Mouse (Mus musculus) hindbrain, postnatal 0 days (tissue): Measurements from ENCODE around the gene Gpr162. TPM values are rescaled to one million over a fixed set of nuclear protein-coding genes. Genes with fewer than 3 reads are reported as not detected.

Source experiments
- ATAC-seq: fragments of 200-750 bp; cut with Nextera tagmentation; 2 replicates; pipeline ENCODE4 v1.8.0; 2017; ENCODE audit warnings: mild to moderate bottlenecking, moderate TSS enrichment, moderate library complexity
- DNase-seq: peaks from one replicate; pipeline ENCODE4 v3.0.0-alpha.2; 2015; ENCODE audit warnings: low spot score
- H3K27ac ChIP-seq: fragments of 300-500 bp; sonication (generic); 2 replicates; pipeline ENCODE4 v1.5.1; 2014; ENCODE audit warnings: mild to moderate bottlenecking
- H3K27me3 ChIP-seq: fragments of 300-500 bp; sonication (generic); 2 replicates; pipeline ENCODE4 v1.6.1; 2014; ENCODE audit warnings: low read length, mixed read lengths; ENCODE audit not compliant: insufficient read depth
- H3K36me3 ChIP-seq: fragments of 300-500 bp; sonication (generic); 2 replicates; pipeline ENCODE4 v1.6.1; 2014; ENCODE audit warnings: low read length, mixed read lengths; ENCODE audit not compliant: insufficient read depth
- H3K4me1 ChIP-seq: fragments of 300-500 bp; sonication (generic); 2 replicates; pipeline ENCODE4 v1.6.1; 2014; ENCODE audit warnings: antibody characterized with exemption, low read length, mixed read lengths; ENCODE audit not compliant: insufficient read depth
- H3K4me2 ChIP-seq: fragments of 300-500 bp; sonication (generic); 2 replicates; pipeline ENCODE4 v1.6.1; 2014; ENCODE audit warnings: low read depth, mild to moderate bottlenecking, low read length, moderate library complexity, mixed read lengths
- H3K4me3 ChIP-seq: fragments of 300-500 bp; sonication (generic); 2 replicates; pipeline ENCODE4 v1.5.1; 2014; ENCODE audit warnings: low read length
- H3K9ac ChIP-seq: fragments of 300-500 bp; sonication (generic); replicated peaks from 2 replicates; pipeline ENCODE4 v1.6.1; 2014; ENCODE audit warnings: mild to moderate bottlenecking, low read length, moderate library complexity, mixed read lengths
- H3K9me3 ChIP-seq: fragments of 300-500 bp; sonication (generic); 2 replicates; pipeline ENCODE4 v1.6.1; 2016; ENCODE audit warnings: low read length, mixed read lengths
- CTCF ChIP-seq: IDR thresholded peaks from 2 replicates; pipeline ENCODE4 v1.5.1; 2016; ENCODE audit warnings: antibody characterized with exemption, control low read depth, low read depth
- whole genome bisulfite sequencing: fragments of 180-500 bp; shearing (Covaris S2); extraction: QIAGEN DNeasy Blood & Tissue Kit; methylation state at CpG from one replicate; pipeline ENCODE4 v1.1.7; 2014; 5-methylcytosine and 5-hydroxymethylcytosine counted together
- polyA plus RNA-seq: library from polyadenylated mRNA; unstranded; fragments of >200 nt; fragmentation: Nextera tagmentation; extraction: Ambion mirVana; gene quantifications from 2 replicates; pipeline ENCODE4 v1.2.1, GENCODE M21; 2015
- total RNA-seq: library from RNA; depleted of rRNA; stranded (reverse); fragments of >200 nt; gene quantifications from 2 replicates; pipeline ENCODE4 v1.2.3, GENCODE M21; 2014

The Gpr162 gene
- total and polyA plus RNA-seq, 2 experiments from 2014 or later, result 31.9 to 194 TPM

DNA sequence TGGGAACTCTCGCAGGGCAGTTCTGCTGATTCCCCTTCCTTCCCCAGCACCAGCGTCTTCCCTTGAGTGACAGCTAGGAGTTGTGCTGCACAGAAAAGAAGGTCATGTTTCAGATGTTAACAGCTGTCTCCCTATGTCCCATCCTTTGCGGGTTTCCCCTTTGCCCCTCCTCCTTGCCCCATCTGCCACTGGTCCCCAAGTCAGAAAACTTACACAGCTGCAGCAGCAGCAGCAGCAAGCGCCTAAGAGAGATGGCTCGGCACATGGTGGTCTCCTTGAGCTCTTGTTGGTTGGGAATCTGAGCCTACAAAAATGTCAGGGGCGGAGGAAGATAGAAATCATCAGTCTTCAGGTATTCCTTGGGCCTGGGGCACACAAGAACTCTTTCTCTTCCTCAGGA is 15.6 kb upstream of the Gpr162 start:
- H3K9ac ChIP-seq, result no peak overlapping the region
- H3K4me3 ChIP-seq, result no peak overlapping the region
- WGBS, result 60% methylated on average over 6 of the region's 6 CpGs
- ATAC-seq (no peak), DNase-seq (no peak)
- no peak overlapping the region for H3K4me2 ChIP-seq
- no peaks in the 10 kb centered on the region for H3K27me3 ChIP-seq
- H3K27ac ChIP-seq, result no peak overlapping the region
- H3K4me1 ChIP-seq, result no peaks in the 10 kb centered on the region
- no peaks in the 10 kb centered on the region for H3K36me3 ChIP-seq
- no peaks in the 10 kb centered on the region for H3K9me3 ChIP-seq
- no peak for TF ChIP-seq CTCF

DNA sequence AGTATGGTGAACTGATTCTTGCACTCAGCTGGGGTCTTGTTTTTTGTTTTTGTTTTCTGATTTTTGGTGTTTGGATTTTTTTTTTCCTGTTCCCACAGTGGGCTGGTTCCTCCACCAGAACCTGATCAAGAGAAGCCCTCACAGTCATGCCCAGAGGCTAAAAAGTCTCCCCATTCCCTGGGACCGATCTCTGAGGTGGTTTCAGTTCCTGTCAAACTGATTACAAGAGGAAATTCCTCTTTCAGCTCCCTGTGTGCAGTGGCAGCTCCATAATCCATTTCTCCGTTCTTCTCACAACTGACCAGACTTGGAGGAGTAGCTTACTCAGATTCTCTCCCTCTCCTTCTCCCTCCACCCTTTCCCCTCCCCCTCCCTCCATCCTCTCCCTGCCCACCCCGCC is 10.6 kb upstream of the Gpr162 start:
- Histone ChIP-seq H3K4me3 (no peak overlapping the region), H3K9ac (no peak overlapping the region), H3K4me1 (no peaks in the 10 kb centered on the region), H3K36me3 (no peaks in the 10 kb centered on the region), H3K27ac (no peak overlapping the region), H3K4me2 (no peak overlapping the region), H3K9me3 (no peaks in the 10 kb centered on the region), H3K27me3 (no peaks in the 10 kb centered on the region)
- ATAC-seq (no peak), DNase-seq (no peak)
- no peak for TF ChIP-seq CTCF
- WGBS, result 48% methylated on average over 3 of the region's 3 CpGs

DNA sequence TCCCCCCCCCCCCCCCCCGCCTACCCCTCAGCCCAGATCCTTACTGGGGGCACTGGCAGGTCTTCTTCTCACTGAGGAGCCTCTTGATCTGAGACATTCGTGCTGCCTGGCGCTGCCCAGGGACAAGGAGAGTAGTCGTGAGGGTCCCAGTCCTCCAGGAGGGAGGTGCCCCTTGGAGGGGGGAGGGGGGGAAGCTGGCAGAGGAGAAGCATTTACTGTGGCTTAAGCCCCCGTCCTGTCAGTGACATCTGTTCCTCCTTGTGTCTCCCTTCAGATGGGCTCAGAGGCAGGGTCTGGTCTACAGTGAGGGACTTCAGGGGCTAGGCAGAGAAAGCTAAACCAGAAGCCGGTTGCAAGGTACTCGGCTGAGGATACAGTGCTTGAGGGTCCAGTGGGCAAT is 2.8 kb upstream of the Gpr162 start:
- no peak for TF ChIP-seq CTCF

DNA sequence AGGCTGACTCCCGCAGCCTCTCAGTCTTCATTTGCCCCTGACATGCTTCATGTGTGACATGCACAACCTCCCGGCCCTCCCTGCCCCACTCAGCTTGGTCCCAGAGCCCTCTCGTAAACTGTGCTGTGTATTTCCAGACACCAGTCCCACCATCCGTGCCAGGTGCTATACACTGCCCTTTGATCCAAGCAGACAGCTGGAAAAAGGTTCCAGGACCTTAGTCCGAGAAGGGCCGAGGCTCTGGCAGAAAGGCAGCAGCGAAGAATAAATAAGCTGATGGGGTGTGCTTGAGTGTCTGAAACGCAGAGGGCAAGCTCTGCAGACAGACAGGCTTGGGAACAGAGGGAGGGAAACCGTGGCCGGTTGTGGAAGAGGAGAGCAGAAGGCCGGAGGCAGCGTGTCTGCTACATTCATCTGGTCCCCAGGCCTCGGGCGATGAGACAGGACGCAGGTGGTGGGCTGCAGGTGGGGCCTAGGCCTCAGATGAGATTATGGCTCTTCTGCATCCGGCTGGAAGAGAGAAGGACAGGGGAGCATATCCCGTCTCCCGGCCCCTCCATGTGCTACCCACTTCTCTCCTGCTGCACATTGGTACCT is 2.1 kb upstream of the Gpr162 start:
- Histone ChIP-seq H3K4me3 (no peak overlapping the region), H3K9ac (no peak overlapping the region; the same call in 1 of the 2 replicates), H3K36me3 (no peaks in the 10 kb centered on the region), H3K27me3 (no peaks in the 10 kb centered on the region), H3K27ac (peak overlapping the region; percentile 97), H3K4me1 (peaks cover 42% of the 10 kb centered on the region), H3K9me3 (no peaks in the 10 kb centered on the region), H3K4me2 (no peak overlapping the region)
- TF ChIP-seq CTCF, result no peak
- no peak for ATAC-seq
- peak; percentile 28 for DNase-seq
- WGBS, result 45% methylated on average over 18 of the region's 18 CpGs

More for the DNA sequence above, 2.8 kb upstream of the Gpr162 start:
- Histone ChIP-seq H3K27ac (peak overlapping the region; percentile 97), H3K9me3 (no peaks in the 10 kb centered on the region), H3K4me2 (no peak overlapping the region), H3K36me3 (no peaks in the 10 kb centered on the region), H3K4me1 (peaks cover 37% of the 10 kb centered on the region), H3K4me3 (no peak overlapping the region), H3K9ac (peak overlapping the region; percentile 28; the same call in 1 of the 2 replicates), H3K27me3 (no peaks in the 10 kb centered on the region)
- DNase-seq (no peak), ATAC-seq (no peak)
- 55% methylated on average over 6 of the region's 7 CpGs for WGBS

DNA sequence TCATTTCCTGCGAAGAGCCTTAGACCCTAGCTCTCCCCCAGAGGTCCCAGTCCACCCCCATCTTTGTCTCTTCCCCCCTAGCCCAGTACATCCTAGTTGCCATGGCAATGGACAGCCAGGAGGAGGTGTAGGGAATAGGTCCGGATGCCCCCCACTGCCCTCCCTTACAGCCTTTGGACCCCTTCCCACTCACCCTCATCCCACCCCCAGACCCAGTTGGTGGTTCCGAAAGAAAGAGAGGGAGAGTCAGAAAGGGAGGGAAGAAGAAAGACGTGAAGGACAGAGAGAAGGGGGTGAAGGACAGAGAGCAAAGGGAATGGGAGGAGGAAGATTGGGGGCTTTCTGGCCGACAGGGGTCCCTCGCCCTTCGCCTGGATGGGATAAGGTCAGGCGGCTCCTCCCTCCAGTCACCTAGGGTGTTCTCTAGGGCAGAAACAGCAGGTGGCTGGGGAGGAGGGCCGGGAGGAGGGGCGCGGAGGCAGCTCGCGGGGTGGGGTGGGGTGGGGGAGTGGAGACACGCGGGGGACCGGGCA is 592 bp downstream of the Gpr162 start:
- TF ChIP-seq CTCF, result no peak; the same call in 1 of the 2 replicates
- Histone ChIP-seq H3K4me1 (peaks cover 44% of the 10 kb centered on the region), H3K36me3 (no peaks in the 10 kb centered on the region), H3K27me3 (no peaks in the 10 kb centered on the region), H3K27ac (peak overlapping the region; percentile 97), H3K9me3 (no peaks in the 10 kb centered on the region), H3K9ac (peak overlapping the region; percentile 91), H3K4me2 (peak overlapping the region; percentile 81), H3K4me3 (peak overlapping the region; percentile 69)
- peak; percentile 46 for DNase-seq
- peak; percentile 25; the same call in 1 of the 2 replicates for ATAC-seq
- WGBS, result 0% methylated on average over 6 of the region's 16 CpGs

DNA sequence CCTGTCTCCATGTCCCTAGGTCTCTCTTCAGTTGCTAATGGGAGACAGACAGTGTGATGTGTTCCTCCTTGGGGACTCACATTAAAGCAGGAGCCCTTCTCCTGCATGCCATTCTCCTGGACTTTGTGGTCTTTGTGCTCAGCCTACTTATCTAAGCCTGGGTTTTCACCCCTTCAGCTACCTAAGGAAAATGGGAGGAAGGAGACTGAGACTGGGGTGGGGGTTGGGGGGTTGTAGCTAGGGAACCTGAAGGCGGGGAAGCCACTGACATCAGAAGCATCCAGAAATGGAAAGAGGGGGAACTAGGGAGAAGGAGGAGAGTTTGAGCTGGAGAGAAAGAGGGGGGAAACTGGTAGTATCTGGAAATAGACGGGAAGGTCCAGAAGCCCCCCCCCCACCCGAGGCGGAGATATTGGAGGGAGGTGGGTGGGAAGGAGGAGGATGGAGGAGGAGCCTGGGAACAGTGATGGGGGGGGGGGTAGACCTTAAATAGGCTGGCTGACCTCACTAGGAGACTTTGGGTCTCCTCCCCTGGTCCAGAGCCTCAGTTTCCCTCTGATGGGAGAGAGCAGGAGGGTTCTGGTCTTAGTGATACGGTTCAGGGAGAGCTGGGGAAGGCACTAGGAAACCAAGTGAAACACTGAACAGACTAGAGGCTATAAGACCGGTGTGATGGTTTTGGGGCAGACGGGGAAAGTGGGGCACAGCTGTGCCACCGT is 1.2 kb downstream of the Gpr162 start:
- H3K36me3 ChIP-seq, result no peaks in the 10 kb centered on the region
- peak overlapping the region; percentile 97 for H3K27ac ChIP-seq
- H3K4me1 ChIP-seq, result peaks cover 44% of the 10 kb centered on the region
- H3K9me3 ChIP-seq, result no peaks in the 10 kb centered on the region
- no peak for TF ChIP-seq CTCF
- H3K4me3 ChIP-seq, result peak overlapping the region; percentile 69
- ATAC-seq, result peak; percentile 2; the same call in 1 of the 2 replicates
- no peaks in the 10 kb centered on the region for H3K27me3 ChIP-seq
- peak overlapping the region; percentile 81 for H3K4me2 ChIP-seq
- H3K9ac ChIP-seq, result peak overlapping the region; percentile 91
- DNase-seq, result peak; percentile 14
- 8% methylated on average over 7 of the region's 8 CpGs for WGBS
